Mouse (Mus musculus): ENCODE results near the gene Lin54.
"Not testable (repeated sequence)": the region's sequence is repeated elsewhere in the genome, so short reads cannot be mapped to it uniquely, and the experiment has no call there.

Gene Lin54

DNA sequence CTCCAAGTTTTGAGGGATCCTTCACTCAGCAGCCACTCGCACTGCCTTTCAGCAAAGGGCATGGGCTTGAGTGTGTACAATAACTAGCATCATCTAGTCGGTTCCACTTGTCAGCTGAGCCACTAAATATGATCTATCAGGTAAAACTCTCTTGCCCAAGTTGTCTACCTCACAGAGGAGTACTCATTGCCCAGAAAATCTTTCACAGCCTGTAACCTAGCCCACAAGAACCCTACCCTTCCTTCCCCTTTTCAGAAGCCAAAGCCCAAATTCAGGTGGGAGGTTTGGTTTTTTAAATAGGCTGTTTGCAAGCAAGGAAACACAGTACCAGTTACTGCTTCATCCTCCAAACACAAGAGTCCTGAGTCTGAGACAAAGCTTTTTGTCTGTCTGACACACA, 13.3 kb downstream of the Lin54 start:
- no peak for DNase-seq

GRCm38 (mm10) chr5:100483569-100483968, 16.9 kb downstream of the Lin54 start:
- no peak for DNase-seq

- no peak for DNase-seq
Observed at GRCm38 (mm10) chr5:100477604-100478003, 22.8 kb downstream of the Lin54 start.

GRCm38 (mm10) chr5:100476328-100476727, 24.1 kb downstream of the Lin54 start:
- no peak for DNase-seq

DNA sequence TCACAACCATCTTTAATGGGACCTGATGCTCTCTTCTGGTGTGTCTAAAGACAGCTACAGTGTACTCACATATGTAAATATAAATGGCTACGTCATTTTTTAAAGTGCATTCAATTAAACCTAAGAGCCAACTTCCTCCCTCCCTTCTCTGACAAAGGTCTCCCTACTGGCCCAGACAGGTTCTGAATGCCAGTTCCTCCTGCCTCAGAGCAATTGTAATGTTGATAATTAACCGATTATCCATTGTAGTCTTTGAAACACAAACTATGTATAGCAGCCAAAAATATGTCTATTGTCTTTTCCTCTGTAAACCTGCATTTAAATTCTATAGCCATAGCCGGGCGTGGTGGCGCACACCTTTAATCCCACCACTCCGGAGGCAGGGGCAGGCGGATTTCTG, 33.1 kb downstream of the Lin54 start:
- no peak for DNase-seq

DNA sequence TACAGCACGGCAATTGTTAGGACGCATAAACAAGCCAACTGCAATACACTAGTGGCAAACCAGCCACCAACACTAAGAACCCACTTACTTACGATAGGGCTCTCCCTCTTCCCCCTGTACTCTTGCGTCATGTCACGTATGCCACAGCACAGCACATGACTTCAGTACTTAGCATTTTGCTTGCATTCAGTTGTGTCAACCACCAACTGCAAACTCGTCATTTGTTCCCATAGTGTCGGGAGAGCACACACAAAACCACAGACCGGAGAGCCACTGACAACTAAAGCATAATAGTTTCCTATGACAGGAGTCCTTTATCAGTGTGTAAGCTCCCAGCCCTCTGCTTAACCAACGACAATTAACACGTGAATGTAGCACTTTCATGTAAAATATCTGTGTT, 33.8 kb downstream of the Lin54 start:
- DNase-seq: no peak

DNA sequence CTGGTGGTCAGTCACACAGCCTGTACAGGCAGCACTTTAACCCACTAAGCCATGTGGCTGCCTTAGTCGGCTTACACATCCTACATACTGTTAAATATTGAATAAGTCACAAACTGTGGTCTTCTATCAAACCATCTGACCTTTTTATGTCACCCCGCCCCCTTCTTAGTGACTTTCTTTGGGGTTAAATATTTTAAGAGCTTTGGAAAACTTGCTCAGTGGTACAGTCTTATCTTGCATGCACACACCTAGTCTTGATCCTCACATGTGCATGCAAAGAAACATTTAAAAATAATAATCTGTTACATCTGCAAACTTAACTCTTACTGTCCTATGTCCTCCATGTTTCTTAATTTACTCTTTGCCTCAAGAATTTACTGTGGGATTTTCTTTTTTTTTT, 38.1 kb downstream of the Lin54 start:
- no peak for DNase-seq

- DNase-seq: no peak
Observed at GRCm38 (mm10) chr5:100461526-100461925, 38.9 kb downstream of the Lin54 start.

DNA sequence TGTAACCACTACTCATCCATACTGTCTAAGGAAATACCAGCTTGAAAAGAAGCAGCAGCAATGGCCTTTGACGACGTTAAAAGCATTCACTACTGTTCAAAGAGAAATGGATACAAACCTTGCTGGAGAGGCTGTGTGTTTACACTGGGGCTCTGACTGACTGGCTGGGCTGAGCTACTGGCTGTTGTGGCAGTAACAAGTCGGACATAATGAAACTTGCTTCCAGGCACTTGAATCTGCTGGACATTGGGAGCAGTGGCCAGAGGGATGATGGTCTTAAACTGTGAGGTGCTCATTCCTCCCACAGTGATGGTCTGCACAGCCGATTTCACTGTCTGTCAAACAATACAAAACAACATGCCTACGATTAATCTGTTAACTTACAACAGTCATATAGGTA, 41.0 kb downstream of the Lin54 start:
- DNase-seq: no peak

DNA sequence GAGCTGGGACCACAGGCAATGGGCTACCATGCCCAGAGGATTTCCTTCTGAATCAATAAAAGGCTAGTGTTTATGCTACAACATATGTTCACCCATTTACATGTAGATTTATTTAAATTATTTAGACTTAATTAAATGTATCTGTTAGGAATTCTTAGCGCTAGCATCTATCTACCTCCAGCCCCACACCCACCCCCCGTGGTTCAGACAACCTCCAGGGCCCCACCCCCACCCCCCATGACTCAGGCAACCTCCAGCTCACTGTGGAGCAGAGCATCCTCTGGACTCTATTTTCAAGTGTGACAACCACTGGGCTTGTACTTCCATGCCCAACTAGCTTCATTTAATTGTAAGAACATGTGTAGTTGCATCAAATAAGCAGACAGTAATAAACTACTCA, 48.6 kb downstream of the Lin54 start:
- no peak for DNase-seq

DNA sequence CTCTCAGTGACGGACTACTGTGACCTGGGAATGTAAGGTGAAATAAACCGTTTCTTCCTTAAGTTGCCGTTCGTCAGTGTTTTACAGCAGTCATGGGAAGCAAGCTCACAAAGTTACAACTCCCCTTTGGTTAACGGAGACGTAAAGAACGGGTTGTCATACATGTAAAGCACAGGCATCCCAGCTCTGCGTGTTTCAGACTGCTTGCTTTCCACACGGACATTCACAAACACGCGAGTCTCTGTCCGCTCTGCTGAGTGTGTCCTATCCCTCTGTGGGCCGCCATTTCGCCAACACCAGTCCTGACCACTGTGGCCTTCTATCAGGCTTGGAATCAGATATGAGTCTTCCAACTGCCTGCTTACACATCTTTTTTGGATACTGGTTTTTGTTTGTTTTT, 61.6 kb downstream of the Lin54 start:
- DNase-seq: no peak

- no peak for DNase-seq
Observed at GRCm38 (mm10) chr5:100437917-100438316, 62.5 kb downstream of the Lin54 start.

- no peak for DNase-seq
Observed at GRCm38 (mm10) chr5:100437086-100437485, 63.4 kb downstream of the Lin54 start.

DNA sequence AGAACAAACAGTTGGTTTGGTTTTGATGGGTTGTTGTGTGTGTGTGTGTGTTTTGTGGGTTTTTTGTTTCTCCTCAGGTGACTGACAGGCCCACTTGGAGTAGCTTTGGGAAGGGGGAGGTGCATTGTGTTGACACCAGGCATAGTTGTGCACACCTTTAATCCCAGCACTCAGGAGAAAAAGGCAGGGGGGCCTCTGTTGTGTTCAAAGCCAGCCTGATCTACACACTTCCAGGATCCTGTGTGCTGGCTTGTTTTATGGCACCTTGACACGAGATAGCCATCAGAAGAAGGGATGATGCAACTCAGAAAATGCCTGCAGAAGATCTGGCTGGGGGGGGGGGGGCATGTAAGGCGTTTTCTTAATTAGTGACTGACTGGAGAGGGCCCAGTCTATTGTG, 69.5 kb downstream of the Lin54 start:
- DNase-seq: no peak

DNA sequence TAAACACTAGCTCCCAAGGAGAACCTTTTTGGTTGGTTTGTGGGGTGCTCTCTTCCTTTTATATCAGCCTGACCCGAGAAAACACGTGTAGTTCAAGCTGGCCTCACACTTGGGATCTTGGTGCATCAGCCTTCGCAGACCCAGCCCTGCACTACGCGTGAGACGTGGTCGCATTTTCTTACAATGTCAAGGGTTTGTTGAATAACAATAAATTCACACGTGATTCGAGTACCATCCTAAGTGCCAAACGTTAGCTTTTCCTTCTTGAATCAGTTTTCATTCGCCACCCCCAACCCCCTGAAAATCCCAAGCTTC, 70.4 kb downstream of the Lin54 start:
- no peak for DNase-seq

DNA sequence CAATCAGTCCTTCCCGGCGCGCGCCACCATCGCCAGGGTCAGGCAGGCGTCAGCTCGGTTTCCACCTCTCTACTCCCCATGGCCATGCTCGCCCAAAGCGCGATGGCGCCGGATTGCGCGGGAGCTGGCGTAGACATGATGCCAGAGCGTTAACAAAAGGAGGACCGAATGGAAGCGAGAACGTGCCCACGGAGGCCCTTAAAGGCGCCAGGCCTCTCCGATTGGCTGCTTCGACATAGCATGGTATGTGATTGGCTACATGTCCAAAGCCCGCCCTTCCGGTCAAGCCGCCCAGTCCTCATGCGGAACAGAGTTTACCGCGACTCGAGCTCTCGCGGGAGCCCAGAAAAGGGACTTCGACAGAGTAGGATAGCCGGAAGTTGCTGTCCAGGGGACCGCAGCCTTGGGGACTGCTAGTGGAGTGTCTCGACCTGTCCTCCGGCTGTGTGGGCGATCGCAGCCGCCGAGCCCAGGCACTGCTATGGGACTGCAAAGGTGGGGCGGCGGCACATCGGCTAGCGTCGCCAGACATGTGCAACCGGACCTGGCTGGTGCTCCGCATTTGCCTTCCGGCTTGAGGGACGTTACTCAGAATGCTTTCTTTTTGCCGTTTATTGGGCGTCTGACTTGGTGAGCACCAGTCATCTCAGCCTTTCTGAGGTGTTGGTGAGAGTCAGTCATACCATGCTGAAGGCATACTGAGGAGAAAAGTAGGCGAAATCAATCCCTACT, 70.9 kb downstream of the Lin54 start:
- DNase-seq: peak; percentile 78 to 85

GRCm38 (mm10) chr5:100428734-100429343, 71.6 kb downstream of the Lin54 start:
- no peak for DNase-seq

- no peak for DNase-seq
Observed at GRCm38 (mm10) chr5:100428031-100428733, 72.3 kb downstream of the Lin54 start.

DNA sequence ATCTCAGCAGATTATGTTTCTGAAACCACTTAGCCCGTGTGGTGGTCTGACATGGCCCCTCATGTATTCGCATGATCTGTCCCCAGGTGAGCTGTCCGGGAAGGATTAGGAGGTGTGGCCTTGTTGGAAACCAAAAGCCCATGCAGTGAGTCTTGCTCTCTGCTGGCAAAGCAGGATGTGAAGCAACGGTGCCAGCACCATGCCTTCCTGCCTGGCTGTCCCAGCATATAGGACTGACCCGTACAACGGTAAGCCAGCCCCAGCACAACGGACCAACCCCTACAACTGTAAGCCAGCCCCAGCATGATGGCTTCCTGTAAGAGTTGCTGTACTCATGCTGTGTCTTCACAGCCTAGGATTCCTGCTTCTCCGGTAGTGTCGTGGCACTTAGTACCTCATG, 73.2 kb downstream of the Lin54 start:
- no peak for DNase-seq

DNA sequence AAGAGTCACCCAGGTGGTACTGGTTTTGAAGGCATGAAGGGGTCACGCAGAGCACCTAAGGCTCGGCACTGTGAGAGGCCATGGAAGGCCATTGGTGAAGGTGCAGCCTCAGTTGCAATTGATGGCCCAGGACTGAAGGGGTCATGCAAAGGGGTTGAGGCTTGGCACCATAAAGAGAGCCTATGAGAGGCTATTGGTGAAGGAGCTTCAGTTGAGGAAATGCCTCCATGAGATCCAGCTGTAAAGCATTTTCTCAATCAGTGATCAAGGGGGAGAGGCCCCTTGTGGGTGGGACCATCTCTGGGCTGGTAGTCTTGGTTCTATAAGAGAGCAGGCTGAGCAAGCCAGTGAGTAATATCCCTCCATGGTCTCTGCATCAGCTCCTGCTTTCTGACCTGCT, 74.6 kb downstream of the Lin54 start:
- DNase-seq: not testable (repeated sequence)

- DNase-seq: no peak
Observed at GRCm38 (mm10) chr5:100424252-100424651, 76.2 kb downstream of the Lin54 start.

GRCm38 (mm10) chr5:100423626-100424025, 76.8 kb downstream of the Lin54 start:
- DNase-seq: no peak

DNA sequence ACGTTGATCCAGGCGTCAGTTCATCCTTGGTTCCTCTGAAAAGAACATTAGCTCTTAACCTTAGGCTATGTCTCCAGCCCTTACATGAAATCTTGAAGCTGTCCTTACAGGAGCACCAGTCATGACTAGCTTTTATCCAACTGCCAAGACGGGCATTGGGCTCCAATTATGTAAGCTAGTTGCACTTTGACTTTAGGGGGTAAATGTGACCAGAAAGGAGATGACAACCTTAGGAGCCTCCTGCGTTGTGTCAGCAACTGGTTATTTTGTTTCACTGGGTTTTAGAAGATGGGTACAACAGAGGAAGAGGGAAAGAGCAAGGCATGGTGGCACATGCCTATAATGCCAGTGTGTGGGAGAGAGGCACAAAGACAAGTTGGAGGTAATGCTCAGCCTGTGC, 81.6 kb downstream of the Lin54 start:
- no peak for DNase-seq

DNA sequence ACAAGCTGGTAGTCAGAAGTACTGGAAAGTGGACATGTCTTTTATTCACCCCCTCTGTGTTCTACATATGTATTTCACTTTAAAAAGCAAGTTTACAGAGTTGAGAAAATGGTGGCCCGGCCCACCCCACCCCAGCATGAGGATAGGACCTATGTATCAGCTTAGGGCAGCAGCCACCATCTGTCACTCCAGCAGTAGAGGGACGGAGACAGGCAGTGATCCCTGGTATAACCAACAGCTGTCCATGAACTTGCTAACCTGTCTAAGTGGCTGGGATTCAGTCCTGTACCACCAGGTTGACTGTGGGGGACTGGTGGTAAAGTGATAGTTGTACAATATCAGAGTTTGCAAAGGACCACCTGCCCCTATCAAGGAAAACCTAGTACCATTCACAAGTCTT, 82.4 kb downstream of the Lin54 start:
- DNase-seq: no peak

Data from thymus, adult 18-20 months (tissue).